Mouse (Mus musculus) ES-Bruce4 (cell line): ENCODE measurements around the gene Large2.

Experiments used
- CTCF ChIP-seq: IDR thresholded peaks from one replicate; pipeline ENCODE4 v1.8.1; 2011; ENCODE audit warnings: low read depth, low read length
- EP300 ChIP-seq: IDR thresholded peaks from 2 replicates; pipeline ENCODE4 v1.6.1; 2011; ENCODE audit warnings: low read depth, low read length; ENCODE audit not compliant: insufficient read depth
- POLR2A ChIP-seq: IDR thresholded peaks from one replicate; pipeline ENCODE4 v1.8.1; 2011; ENCODE audit warnings: low read length; ENCODE audit not compliant: insufficient read depth

DNA sequence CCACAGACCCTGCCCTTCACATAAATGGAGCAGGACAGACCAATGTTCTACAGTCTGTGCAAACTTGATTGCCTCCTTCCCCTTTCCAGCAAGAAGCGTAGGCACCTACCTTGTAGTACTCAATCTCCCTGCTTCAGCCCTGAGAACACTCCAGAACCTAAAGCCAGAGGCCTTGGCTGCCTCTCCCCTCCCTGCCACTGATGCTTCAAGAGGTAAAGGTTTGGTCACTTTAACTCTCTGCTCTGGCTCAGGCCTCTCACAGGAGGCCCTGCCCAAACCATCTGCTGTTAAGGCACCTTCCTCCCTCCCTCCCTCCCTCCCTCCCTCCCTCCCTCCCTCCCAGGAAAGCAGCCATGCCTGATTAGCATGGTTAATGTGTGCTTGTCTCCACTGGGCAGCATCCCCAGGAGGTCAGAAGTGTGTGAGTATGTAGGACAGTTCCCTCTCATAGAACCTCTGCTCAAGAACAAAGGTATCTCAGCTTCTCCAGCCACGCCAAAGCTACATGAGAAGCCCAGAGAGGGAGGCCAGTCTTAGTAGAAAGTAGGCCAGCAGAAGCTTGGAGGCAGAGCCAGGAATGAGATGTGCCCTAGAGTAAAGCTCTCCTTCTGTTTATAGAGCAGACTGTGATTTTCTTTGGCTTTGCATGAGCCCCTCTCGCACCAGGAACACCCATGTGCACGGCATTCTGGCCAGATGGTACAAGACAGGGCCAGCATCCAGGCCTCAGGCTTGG lies 28.1 kb upstream of the Large2 start:
- TF ChIP-seq CTCF (no peak), EP300 (no peak), POLR2A (no peak)
